Mouse (Mus musculus) MEL-GATA-1-ER (cell line): ENCODE measurements around the gene Nsrp1.
A peak's percentile ranks its signal among the peaks of the same experiment; 100 is the strongest.
"Not testable (repeated sequence)": the region's sequence is repeated elsewhere in the genome, so short reads cannot be mapped to it uniquely, and the experiment has no call there.

Source experiments
- DNase-seq: peaks from one replicate; pipeline ENCODE4 v3.0.0-alpha.2; 2012; ENCODE audit warnings: low read depth; ENCODE audit errors: extremely low read depth

Gene Nsrp1

GRCm38 (mm10) chr11:77078273-77079134, at the start of gene Nsrp1:
Nsrp1 (minus strand) TSS chr11:77078435.
- DNase-seq: peak; percentile 88

DNA sequence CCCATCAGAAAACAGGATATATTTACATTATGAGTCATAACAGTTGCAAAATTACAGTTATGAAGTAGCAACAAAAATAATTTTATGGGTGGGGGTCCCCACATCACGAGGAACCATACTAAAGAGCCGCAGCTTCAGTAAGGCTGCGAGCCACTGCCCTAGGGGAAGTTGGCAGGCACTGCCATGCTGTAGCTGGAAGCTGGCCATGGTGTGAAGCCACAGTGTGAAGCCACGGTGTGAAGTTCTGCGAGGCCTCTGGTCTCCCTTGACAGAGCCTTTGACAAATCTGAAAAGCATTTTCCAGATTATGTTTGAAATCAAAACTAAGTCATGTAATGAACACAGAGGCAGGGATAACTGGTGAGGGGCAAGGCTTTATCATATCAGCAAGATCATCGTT, 32.9 kb upstream of the Nsrp1 start:
- DNase-seq: no peak

DNA sequence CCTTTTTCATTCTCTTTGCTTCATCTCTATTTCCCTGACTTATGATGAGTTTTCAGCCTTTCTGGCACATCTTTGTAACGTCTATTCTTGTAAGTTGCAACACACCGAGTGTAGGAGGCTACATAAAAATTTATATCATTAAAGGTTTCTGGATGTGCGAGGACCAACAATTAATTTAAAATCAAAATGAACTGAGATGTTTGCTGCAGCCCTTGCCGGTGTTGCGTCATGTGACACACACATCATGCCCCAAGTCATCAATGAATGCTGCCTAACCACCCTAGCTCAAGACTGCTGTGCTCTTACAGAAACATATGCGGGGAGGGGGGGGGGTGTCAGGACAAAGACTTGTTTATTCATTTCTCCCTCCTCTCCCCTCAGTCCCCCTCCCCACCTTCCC, 30.2 kb upstream of the Nsrp1 start:
- DNase-seq: no peak

GRCm38 (mm10) chr11:77107872-77108271, 29.6 kb upstream of the Nsrp1 start:
- not testable (repeated sequence) for DNase-seq

DNA sequence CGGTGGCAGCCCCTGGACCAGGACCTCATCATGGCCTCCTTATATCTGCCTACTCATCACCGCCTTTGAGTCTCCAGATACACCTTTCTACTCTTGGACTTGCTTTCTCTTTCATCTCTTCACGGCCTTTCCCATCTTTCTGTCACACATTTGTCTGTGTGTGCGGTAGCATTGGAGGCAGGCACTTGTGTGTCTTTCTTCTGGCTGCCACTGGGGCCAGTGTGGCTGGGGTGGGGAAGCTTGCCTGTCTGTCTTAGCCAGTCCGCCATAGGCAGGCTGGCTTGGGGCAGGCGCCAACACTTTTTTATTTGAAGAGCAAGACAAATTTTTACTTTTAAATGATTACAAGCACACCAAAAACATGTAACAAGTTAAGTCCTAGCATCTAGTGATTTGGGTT, 28.7 kb upstream of the Nsrp1 start:
- DNase-seq: no peak

- peak; percentile 49 for DNase-seq
Observed at GRCm38 (mm10) chr11:77100137-77100937, 22.1 kb upstream of the Nsrp1 start.

- DNase-seq: no peak
Observed at GRCm38 (mm10) chr11:77098332-77098972, 20.2 kb upstream of the Nsrp1 start.

GRCm38 (mm10) chr11:77096991-77097390, 18.8 kb upstream of the Nsrp1 start:
- DNase-seq: no peak

DNA sequence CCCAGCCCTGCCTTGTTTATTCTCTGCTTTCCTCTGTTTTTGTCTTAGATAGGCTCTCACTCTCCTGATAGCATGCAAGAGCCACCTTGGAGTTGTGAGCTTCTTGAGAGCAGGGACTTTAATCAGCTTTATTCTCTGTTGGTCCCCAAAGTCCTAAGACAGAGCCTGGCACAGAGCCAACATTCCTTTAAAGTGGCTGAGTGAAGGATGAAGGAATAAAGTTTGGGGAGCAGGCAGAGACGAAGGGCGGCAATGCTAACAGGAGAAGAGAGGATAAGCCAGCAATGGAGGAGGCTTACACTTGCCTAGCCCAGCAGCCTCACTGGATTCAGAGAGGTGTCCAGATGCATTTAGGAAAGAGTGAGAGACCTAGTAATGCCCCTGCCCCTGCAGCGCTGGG, 18.3 kb upstream of the Nsrp1 start:
- no peak for DNase-seq

- DNase-seq: no peak
Observed at GRCm38 (mm10) chr11:77095206-77095605, 17.0 kb upstream of the Nsrp1 start.

GRCm38 (mm10) chr11:77094136-77094535, 15.9 kb upstream of the Nsrp1 start:
- DNase-seq: no peak

DNA sequence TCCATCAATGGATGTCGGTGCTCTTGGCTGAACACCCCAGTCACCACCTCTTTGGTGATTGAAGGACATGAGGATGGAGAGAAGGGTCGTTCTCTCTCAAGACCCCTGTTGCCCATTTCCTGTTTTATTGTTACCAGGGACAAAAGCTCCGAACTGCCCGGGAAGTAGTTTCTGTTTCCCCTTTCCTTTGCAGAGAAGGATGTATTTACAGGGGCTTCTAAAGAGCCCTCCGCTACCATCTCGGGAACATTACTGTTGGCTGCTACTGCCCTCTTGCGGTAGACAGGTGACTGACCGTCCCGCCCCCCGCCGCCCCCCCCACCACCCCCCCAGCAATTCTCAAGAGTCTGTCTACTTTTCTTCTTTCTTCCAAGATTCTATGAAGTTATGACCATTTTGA, 15.0 kb upstream of the Nsrp1 start:
- DNase-seq: peak; percentile 22

GRCm38 (mm10) chr11:77089162-77089561, 10.9 kb upstream of the Nsrp1 start:
- DNase-seq: no peak

DNA sequence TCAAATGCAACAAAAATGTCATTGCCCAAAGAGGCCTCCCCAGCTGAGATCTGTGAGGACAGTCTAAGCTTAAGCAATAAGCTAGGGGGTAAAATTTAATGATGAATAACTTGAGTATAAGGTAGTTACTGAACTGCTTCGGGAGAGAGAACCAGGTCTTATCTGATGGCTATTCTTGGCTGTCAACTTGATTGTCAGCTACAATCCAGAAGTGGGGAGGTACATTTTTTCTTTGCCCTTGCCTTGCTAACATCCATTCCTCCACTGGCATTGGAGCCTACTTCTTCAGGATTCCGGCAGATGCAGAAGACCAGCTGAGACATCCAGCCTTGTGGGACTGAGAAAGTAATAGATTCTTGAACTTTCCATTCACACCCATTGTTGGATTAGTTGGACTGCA, 8.8 kb upstream of the Nsrp1 start:
- DNase-seq: no peak

- no peak for DNase-seq
Observed at GRCm38 (mm10) chr11:77084001-77084682, 5.9 kb upstream of the Nsrp1 start.

DNA sequence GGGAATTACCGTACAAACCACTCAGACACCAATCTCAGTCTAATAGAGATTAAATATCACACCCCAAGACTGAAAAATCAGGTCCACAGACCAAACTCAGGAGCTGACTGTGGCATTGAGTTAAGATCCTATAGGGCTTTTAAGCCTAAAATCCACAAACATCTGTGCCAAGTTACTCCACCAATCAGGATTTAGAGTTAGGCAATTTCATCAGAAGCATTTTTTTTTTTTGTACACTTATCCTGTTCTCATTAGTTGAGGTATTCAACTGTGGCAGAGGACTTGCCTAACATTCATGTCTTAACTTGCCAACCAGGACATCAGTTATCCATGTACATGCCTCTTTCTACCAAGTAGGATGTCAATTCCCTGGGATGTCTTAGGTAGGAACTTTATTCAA, 1.1 kb upstream of the Nsrp1 start:
- no peak for DNase-seq

DNA sequence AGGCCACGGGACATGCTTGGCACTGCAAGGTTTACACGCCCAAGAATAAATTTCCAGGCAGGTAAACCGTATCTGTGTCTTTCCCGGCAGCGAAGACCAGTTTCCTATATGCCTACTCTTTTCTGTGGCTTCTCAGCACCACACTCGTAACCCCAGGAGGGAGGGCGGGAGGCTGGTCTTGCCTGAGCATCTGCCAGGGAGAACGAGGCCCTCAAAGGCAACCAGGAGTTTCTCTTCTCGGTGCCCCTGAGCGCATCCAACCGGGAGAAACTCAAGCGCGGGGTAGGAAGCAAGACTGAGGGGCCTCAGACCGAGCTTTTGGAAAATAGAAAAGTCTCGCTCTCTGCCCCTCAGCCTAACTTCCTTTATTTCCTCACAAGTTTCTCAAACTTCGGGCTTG, 443 bp downstream of the Nsrp1 start:
- DNase-seq: peak; percentile 14

GRCm38 (mm10) chr11:77077331-77077730, 904 bp downstream of the Nsrp1 start:
- not testable (repeated sequence) for DNase-seq

DNA sequence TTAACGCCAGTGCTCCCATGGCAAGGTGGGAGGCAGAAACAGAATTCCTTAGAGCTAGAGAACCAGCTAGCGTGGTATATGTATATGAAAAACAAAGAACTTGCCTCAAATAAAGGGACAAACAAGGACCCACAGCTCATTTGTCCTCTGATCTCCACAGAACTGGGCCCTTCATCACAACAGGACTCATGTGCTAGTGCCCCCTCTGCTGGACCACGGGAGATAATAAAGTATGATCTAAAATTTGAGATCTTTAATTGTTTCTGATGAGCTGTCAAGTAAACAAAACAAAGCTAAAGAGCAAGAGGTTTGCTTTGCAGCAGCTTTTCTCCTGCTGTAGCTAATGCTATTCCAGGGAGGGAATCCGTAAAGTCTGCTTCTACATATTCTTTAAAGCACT, 7.5 kb downstream of the Nsrp1 start:
- DNase-seq: no peak

GRCm38 (mm10) chr11:77068825-77069224, 9.4 kb downstream of the Nsrp1 start:
- no peak for DNase-seq

GRCm38 (mm10) chr11:77063406-77063805, 14.8 kb downstream of the Nsrp1 start:
- DNase-seq: no peak
